Mouse (Mus musculus): ENCODE measurements at regions not wholly inside any gene's neighbourhood (a gene's known extent, or its start where the extent isn't known, plus 50 kb on each side); places are given as distances from the start of the nearest gene placed in this dataset.
"Not testable (repeated sequence)": the region's sequence is repeated elsewhere in the genome, so short reads cannot be mapped to it uniquely, and the experiment has no call there.

- Histone ChIP-seq H3K4me3 (replicated peaks; ENCODE audit: low read length) (no peak overlapping the region), H3K9ac (ENCODE audit: low read length) (no peak overlapping the region), H3K9me3 (replicated peaks; ENCODE audit: control insufficient read depth, low read length) (0 out of 2 replicates have a peak, but pooled peaks cover 3% of the 10 kb centered on the region), H3K36me3 (ENCODE audit: control insufficient read depth, insufficient read depth, low read length) (no peaks in the 10 kb centered on the region), H3K27me3 (ENCODE audit: control insufficient read depth, insufficient read depth, low read length) (no peaks in the 10 kb centered on the region), H3K4me2 (ENCODE audit: low read depth, low read length) (no peak overlapping the region), H3K4me1 (ENCODE audit: control insufficient read depth, insufficient read depth, low read length) (no peaks in the 10 kb centered on the region), H3K27ac (ENCODE audit: low read length) (no peak overlapping the region)
- 79% methylated on average over 7 of the region's 7 CpGs for WGBS
- ATAC-seq (ENCODE audit: insufficient read depth, low FRiP score), result no peak
These were observed 127.1 kb downstream of the Cyld start for GRCm38 (mm10) chr8:88823931-88824330.

GRCm38 (mm10) chr8:88820275-88820850, 123.5 kb downstream of the Cyld start:
- Histone ChIP-seq H3K27ac (ENCODE audit: low read length) (no peak overlapping the region), H3K27me3 (ENCODE audit: control insufficient read depth, insufficient read depth, low read length) (no peaks in the 10 kb centered on the region), H3K9ac (ENCODE audit: low read length) (no peak overlapping the region), H3K4me2 (ENCODE audit: low read depth, low read length) (no peak overlapping the region), H3K4me3 (replicated peaks; ENCODE audit: low read length) (no peak overlapping the region), H3K4me1 (ENCODE audit: control insufficient read depth, insufficient read depth, low read length) (no peaks in the 10 kb centered on the region), H3K9me3 (replicated peaks; ENCODE audit: control insufficient read depth, low read length) (0 out of 2 replicates have a peak, but pooled peaks cover 3% of the 10 kb centered on the region), H3K36me3 (ENCODE audit: control insufficient read depth, insufficient read depth, low read length) (no peaks in the 10 kb centered on the region)
- WGBS, result 80% methylated on average over 5 of the region's 5 CpGs
- ATAC-seq (ENCODE audit: insufficient read depth, low FRiP score), result no peak

- 75% methylated on average over 5 of the region's 5 CpGs for WGBS
- Histone ChIP-seq H3K4me1 (ENCODE audit: control insufficient read depth, insufficient read depth, low read length) (no peaks in the 10 kb centered on the region), H3K4me3 (replicated peaks; ENCODE audit: low read length) (no peak overlapping the region), H3K9me3 (replicated peaks; ENCODE audit: control insufficient read depth, low read length) (no peaks in the 10 kb centered on the region), H3K4me2 (ENCODE audit: low read depth, low read length) (no peak overlapping the region), H3K27me3 (ENCODE audit: control insufficient read depth, insufficient read depth, low read length) (no peaks in the 10 kb centered on the region), H3K9ac (ENCODE audit: low read length) (no peak overlapping the region), H3K36me3 (ENCODE audit: control insufficient read depth, insufficient read depth, low read length) (no peaks in the 10 kb centered on the region), H3K27ac (ENCODE audit: low read length) (no peak overlapping the region)
- no peak for ATAC-seq (ENCODE audit: insufficient read depth, low FRiP score)
These were observed 119.6 kb downstream of the Cyld start for GRCm38 (mm10) chr8:88816461-88816860.

GRCm38 (mm10) chr8:88814246-88814645, 117.4 kb downstream of the Cyld start:
- Histone ChIP-seq H3K4me1 (ENCODE audit: control insufficient read depth, insufficient read depth, low read length) (no peaks in the 10 kb centered on the region), H3K36me3 (ENCODE audit: control insufficient read depth, insufficient read depth, low read length) (no peaks in the 10 kb centered on the region), H3K9me3 (replicated peaks; ENCODE audit: control insufficient read depth, low read length) (no peaks in the 10 kb centered on the region), H3K27ac (ENCODE audit: low read length) (no peak overlapping the region), H3K27me3 (ENCODE audit: control insufficient read depth, insufficient read depth, low read length) (no peaks in the 10 kb centered on the region), H3K4me3 (replicated peaks; ENCODE audit: low read length) (no peak overlapping the region), H3K4me2 (ENCODE audit: low read depth, low read length) (no peak overlapping the region), H3K9ac (ENCODE audit: low read length) (no peak overlapping the region)
- no peak for ATAC-seq (ENCODE audit: insufficient read depth, low FRiP score)
- 93% methylated on average over 6 of the region's 6 CpGs for WGBS

- no peaks in the 10 kb centered on the region for H3K9me3 ChIP-seq (replicated peaks; ENCODE audit: control insufficient read depth, low read length)
- no peak overlapping the region for H3K9ac ChIP-seq (ENCODE audit: low read length)
- no peak overlapping the region for H3K4me3 ChIP-seq (replicated peaks; ENCODE audit: low read length)
- H3K27me3 ChIP-seq (ENCODE audit: control insufficient read depth, insufficient read depth, low read length), result no peaks in the 10 kb centered on the region
- WGBS, result 77% methylated on average over 27 of the region's 27 CpGs
- no peaks in the 10 kb centered on the region for H3K4me1 ChIP-seq (ENCODE audit: control insufficient read depth, insufficient read depth, low read length)
- H3K36me3 ChIP-seq (ENCODE audit: control insufficient read depth, insufficient read depth, low read length), result no peaks in the 10 kb centered on the region
- H3K27ac ChIP-seq (ENCODE audit: low read length), result no peak overlapping the region
- no peak for ATAC-seq (ENCODE audit: insufficient read depth, low FRiP score)
- no peak overlapping the region for H3K4me2 ChIP-seq (ENCODE audit: low read depth, low read length)
These were observed 116.3 kb downstream of the Cyld start for GRCm38 (mm10) chr8:88812901-88813676.

- H3K4me1 ChIP-seq (ENCODE audit: control insufficient read depth, insufficient read depth, low read length); H3K9me3 ChIP-seq (replicated peaks; ENCODE audit: control insufficient read depth, low read length); ATAC-seq (ENCODE audit: insufficient read depth, low FRiP score); H3K36me3 ChIP-seq (ENCODE audit: control insufficient read depth, insufficient read depth, low read length); H3K9ac ChIP-seq (ENCODE audit: low read length); H3K27me3 ChIP-seq (ENCODE audit: control insufficient read depth, insufficient read depth, low read length); H3K4me3 ChIP-seq (replicated peaks; ENCODE audit: low read length); H3K4me2 ChIP-seq (ENCODE audit: low read depth, low read length); H3K27ac ChIP-seq (ENCODE audit: low read length): not testable (repeated sequence)
- 89% methylated on average over 10 of the region's 10 CpGs for WGBS
These were observed 110.0 kb downstream of the Cyld start for GRCm38 (mm10) chr8:88806851-88807250.
